Mouse (Mus musculus): ENCODE measurements around the gene Trio. TPM values are rescaled to one million over a fixed set of nuclear protein-coding genes. Genes with fewer than 3 reads are reported as not detected.
A peak's percentile ranks its signal among the peaks of the same experiment; 100 is the strongest.

Trio gene
- polyA plus RNA-seq, 1 experiment from 2014 or later: 28.9 TPM

- Histone ChIP-seq H3K9me3 (ENCODE audit: low read depth, low read length) (no peaks in the 10 kb centered on the region), H3K36me3 (ENCODE audit: insufficient read depth) (peaks cover 6% of the 10 kb centered on the region; the same call in 1 of the 2 replicates), H3K4me3 (ENCODE audit: low read depth, low read length) (no peak overlapping the region), H3K4me1 (ENCODE audit: insufficient read depth) (peaks cover 29% of the 10 kb centered on the region), H3K4me2 (no peak overlapping the region), H3K27ac (ENCODE audit: low read depth) (no peak overlapping the region), H3K9ac (no peak overlapping the region), H3K27me3 (ENCODE audit: insufficient read depth, low read length) (no peaks in the 10 kb centered on the region)
- DNase-seq (no peak), ATAC-seq (ENCODE audit: insufficient read depth) (no peak)
- no peak for TF ChIP-seq CTCF (IDR thresholded peaks at IDR 0.05; ENCODE audit: low read depth)
- 55% methylated on average over 7 of the region's 7 CpGs for WGBS
Measured at GRCm38 (mm10) chr15:27993528-27993927, 32.1 kb downstream of the Trio start.

GRCm38 (mm10) chr15:27992596-27992995 is 33.1 kb downstream of the Trio start:
- peaks cover 20% of the 10 kb centered on the region for H3K4me1 ChIP-seq (ENCODE audit: insufficient read depth)

GRCm38 (mm10) chr15:27991892-27992593 is 33.6 kb downstream of the Trio start:
- H3K27me3 ChIP-seq (ENCODE audit: insufficient read depth, low read length): no peaks in the 10 kb centered on the region
- WGBS: 48% methylated on average over 6 of the region's 6 CpGs
- H3K9ac ChIP-seq: no peak overlapping the region
- H3K36me3 ChIP-seq (ENCODE audit: insufficient read depth): peaks cover 6% of the 10 kb centered on the region; the same call in 1 of the 2 replicates
- TF ChIP-seq CTCF (IDR thresholded peaks at IDR 0.05; ENCODE audit: low read depth): no peak
- no peak overlapping the region for H3K4me2 ChIP-seq
- H3K9me3 ChIP-seq (ENCODE audit: low read depth, low read length): no peaks in the 10 kb centered on the region
- no peak overlapping the region for H3K4me3 ChIP-seq (ENCODE audit: low read depth, low read length)
- ATAC-seq (ENCODE audit: insufficient read depth): no peak
- 0 out of 2 replicates have a peak overlapping the region, but pooled peaks have one; percentile 26 for H3K27ac ChIP-seq (ENCODE audit: low read depth)
- DNase-seq: no peak
- H3K4me1 ChIP-seq (ENCODE audit: insufficient read depth): peaks cover 14% of the 10 kb centered on the region

More at GRCm38 (mm10) chr15:27992596-27992995, 33.1 kb downstream of the Trio start:
- no peak overlapping the region for H3K9ac ChIP-seq
- 38% methylated on average over 5 of the region's 5 CpGs for WGBS
- ATAC-seq (ENCODE audit: insufficient read depth): no peak
- H3K9me3 ChIP-seq (ENCODE audit: low read depth, low read length): no peaks in the 10 kb centered on the region
- peaks cover 6% of the 10 kb centered on the region; the same call in 1 of the 2 replicates for H3K36me3 ChIP-seq (ENCODE audit: insufficient read depth)
- TF ChIP-seq CTCF (IDR thresholded peaks at IDR 0.05; ENCODE audit: low read depth): no peak
- H3K27ac ChIP-seq (ENCODE audit: low read depth): 0 out of 2 replicates have a peak overlapping the region, but pooled peaks have one; percentile 26
- no peak overlapping the region for H3K4me2 ChIP-seq
- no peak overlapping the region for H3K4me3 ChIP-seq (ENCODE audit: low read depth, low read length)
- no peaks in the 10 kb centered on the region for H3K27me3 ChIP-seq (ENCODE audit: insufficient read depth, low read length)
- no peak for DNase-seq

- Histone ChIP-seq H3K4me2 (no peak overlapping the region), H3K27me3 (ENCODE audit: insufficient read depth, low read length) (no peaks in the 10 kb centered on the region), H3K9me3 (ENCODE audit: low read depth, low read length) (no peaks in the 10 kb centered on the region), H3K27ac (ENCODE audit: low read depth) (no peak overlapping the region), H3K4me1 (ENCODE audit: insufficient read depth) (0 out of 2 replicates have a peak, but pooled peaks cover 9% of the 10 kb centered on the region), H3K9ac (no peak overlapping the region), H3K4me3 (ENCODE audit: low read depth, low read length) (no peak overlapping the region), H3K36me3 (ENCODE audit: insufficient read depth) (peaks cover 1% of the 10 kb centered on the region; the same call in 1 of the 2 replicates)
- WGBS: 63% methylated on average over 17 of the region's 17 CpGs
- TF ChIP-seq CTCF (IDR thresholded peaks at IDR 0.05; ENCODE audit: low read depth): no peak
- ATAC-seq (ENCODE audit: insufficient read depth) (no peak), DNase-seq (no peak)
Measured at GRCm38 (mm10) chr15:27991066-27991701, 34.5 kb downstream of the Trio start.

GRCm38 (mm10) chr15:27987979-27988378 is 37.7 kb downstream of the Trio start:
- TF ChIP-seq CTCF (IDR thresholded peaks at IDR 0.05; ENCODE audit: low read depth): no peak
- H3K4me3 ChIP-seq (ENCODE audit: low read depth, low read length): no peak overlapping the region
- DNase-seq (no peak), ATAC-seq (ENCODE audit: insufficient read depth) (no peak)
- H3K27me3 ChIP-seq (ENCODE audit: insufficient read depth, low read length): no peaks in the 10 kb centered on the region
- H3K4me2 ChIP-seq: no peak overlapping the region
- H3K27ac ChIP-seq (ENCODE audit: low read depth): no peak overlapping the region
- H3K9ac ChIP-seq: no peak overlapping the region
- H3K36me3 ChIP-seq (ENCODE audit: insufficient read depth): no peaks in the 10 kb centered on the region
- 0 out of 2 replicates have a peak, but pooled peaks cover 6% of the 10 kb centered on the region for H3K4me1 ChIP-seq (ENCODE audit: insufficient read depth)
- H3K9me3 ChIP-seq (ENCODE audit: low read depth, low read length): no peaks in the 10 kb centered on the region
- 55% methylated on average over 7 of the region's 7 CpGs for WGBS

GRCm38 (mm10) chr15:27984881-27985280 is 40.8 kb downstream of the Trio start:
- Histone ChIP-seq H3K27ac (ENCODE audit: low read depth) (no peak overlapping the region), H3K4me3 (ENCODE audit: low read depth, low read length) (no peak overlapping the region), H3K4me2 (no peak overlapping the region), H3K9me3 (ENCODE audit: low read depth, low read length) (no peaks in the 10 kb centered on the region), H3K4me1 (ENCODE audit: insufficient read depth) (peaks cover 6% of the 10 kb centered on the region; the same call in 1 of the 2 replicates), H3K36me3 (ENCODE audit: insufficient read depth) (no peaks in the 10 kb centered on the region), H3K9ac (no peak overlapping the region), H3K27me3 (ENCODE audit: insufficient read depth, low read length) (no peaks in the 10 kb centered on the region)
- TF ChIP-seq CTCF (IDR thresholded peaks at IDR 0.05; ENCODE audit: low read depth): no peak
- 72% methylated on average over 2 of the region's 2 CpGs for WGBS
- DNase-seq (no peak), ATAC-seq (ENCODE audit: insufficient read depth) (no peak)
